Mouse (Mus musculus): ENCODE measurements around the gene Scpep1.
"Not testable (repeated sequence)": the region's sequence is repeated elsewhere in the genome, so short reads cannot be mapped to it uniquely, and the experiment has no call there.

Gene Scpep1

GRCm38 (mm10) chr11:88909388-88910036, 45.8 kb downstream of the Scpep1 start:
- peak; percentile 88 to 92 for DNase-seq

DNA sequence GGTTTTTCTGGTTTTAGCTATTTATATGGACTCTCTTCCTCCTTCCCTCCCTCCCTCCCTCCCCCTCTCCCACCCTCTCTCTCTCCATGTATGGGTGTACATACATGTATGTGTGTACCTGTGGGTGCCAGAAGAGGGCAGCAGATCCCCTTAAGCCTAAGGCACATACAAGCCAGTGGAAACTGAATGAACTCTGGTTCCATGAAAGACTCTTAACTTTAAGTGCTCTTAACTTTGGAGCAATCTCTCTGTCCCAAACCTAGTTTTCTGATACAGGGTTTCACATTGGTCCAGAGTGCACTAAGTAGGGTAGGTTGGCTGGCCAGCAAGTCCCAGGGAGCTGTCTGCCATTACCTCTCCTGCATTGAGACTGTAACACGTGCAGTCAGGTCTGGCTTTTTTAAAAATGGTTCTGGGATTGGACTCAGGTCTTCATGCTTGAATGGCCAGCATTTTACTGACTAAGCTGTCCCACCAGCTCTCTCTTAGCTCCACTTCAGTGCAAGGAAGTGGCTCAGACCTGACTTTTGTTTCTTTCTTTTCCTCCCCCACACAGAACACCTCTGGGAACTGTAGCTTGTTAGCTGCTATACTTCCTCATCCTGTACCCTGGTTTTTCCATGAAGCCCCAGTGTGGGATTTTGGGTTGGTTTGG, 46.6 kb downstream of the Scpep1 start:
- peak; percentile 88 to 89 for DNase-seq

- DNase-seq, result peak in 1 of 2 experiments; percentile 38
Observed at GRCm38 (mm10) chr11:88907886-88908285, 47.4 kb downstream of the Scpep1 start.

- DNase-seq, result peak; percentile 81 to 89
Observed at GRCm38 (mm10) chr11:88905621-88906020, 49.6 kb downstream of the Scpep1 start.

DNA sequence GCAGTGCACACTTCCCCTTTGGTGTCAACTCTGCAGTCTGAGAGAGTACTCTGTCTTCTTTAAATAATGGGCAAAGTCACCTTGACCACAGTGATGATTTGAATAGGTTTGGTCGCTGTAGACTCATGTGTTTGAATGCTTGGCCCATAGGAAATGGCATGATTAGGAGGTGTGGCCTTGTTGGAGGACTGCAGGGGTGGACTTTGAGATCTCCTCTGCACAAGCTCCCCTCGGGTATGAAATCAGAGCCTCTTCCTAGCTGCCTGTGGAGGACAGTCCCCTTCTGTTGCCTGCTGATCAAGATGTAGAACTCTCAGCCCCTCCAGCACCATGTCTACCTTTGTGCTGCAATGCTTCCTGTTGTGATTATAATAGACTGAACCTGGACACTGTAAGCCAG, 51.2 kb downstream of the Scpep1 start:
- DNase-seq, result peak in 1 of 2 experiments; percentile 33

- peak; percentile 54 to 63 for DNase-seq
Observed at GRCm38 (mm10) chr11:88902762-88903161, 52.5 kb downstream of the Scpep1 start.

GRCm38 (mm10) chr11:88901341-88901802, 53.9 kb downstream of the Scpep1 start:
- peak; percentile 64 to 75 for DNase-seq

GRCm38 (mm10) chr11:88899561-88899960, 55.7 kb downstream of the Scpep1 start:
- peak; percentile 42 for DNase-seq

DNA sequence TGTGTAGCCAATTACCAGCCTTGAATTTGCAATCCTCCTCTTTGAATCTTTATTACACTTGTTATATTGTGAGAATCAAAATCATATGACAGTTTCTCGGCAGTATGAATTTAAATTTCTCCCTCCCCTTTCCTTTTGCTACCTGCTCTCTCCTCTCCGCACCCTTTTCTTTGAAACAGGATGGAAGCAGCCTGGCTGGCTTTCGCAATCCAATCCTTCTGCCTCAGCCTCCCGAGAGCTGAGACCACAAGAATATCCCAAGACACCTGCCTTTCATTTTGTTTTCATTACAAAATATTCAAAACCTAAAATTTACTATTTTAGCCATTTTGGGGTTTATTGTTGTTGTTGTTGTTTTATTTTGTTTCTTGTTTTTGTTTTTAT, 56.9 kb downstream of the Scpep1 start:
- DNase-seq, result no peak

DNA sequence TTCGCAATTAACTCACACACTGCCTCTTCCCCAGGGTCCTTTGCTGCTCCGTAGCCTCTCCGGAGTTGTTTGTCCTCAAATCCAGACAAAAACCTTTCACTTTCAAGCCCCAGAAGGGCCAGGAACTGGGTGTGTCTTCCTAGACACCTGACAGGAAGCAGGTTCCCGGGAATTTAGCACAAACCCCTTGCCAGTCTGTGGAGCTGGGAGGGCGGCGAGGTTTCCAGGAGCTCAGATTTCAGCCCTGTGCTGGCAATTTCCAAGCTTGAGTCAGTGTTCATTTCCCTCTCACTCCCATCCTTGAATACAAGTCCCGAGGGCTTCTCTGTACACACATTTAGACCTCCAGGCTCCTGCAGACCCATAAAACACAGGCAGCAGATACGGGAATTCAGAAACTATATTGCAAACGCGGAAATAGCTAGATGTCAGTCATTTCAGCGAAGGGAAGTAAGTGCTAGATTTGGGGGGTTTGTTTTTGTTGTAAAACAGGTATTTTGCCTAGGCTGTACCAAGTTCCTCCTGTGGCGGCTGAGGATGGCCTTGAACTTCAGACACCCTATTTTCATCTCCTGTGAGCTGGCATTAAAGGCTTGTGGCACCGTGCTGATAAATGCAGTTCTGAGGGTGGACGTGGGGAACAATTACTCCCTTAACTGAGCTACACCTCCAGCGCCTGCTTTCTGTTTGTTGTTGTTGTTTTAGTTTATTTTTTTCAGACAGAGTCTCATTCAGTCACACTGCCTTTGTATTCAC, 57.5 kb downstream of the Scpep1 start:
- DNase-seq, result peak; percentile 54 to 59

GRCm38 (mm10) chr11:88895800-88896232, 59.4 kb downstream of the Scpep1 start:
- not testable (repeated sequence) for DNase-seq

GRCm38 (mm10) chr11:88895235-88895634, 60.0 kb downstream of the Scpep1 start:
- DNase-seq, result not testable (repeated sequence)

DNA sequence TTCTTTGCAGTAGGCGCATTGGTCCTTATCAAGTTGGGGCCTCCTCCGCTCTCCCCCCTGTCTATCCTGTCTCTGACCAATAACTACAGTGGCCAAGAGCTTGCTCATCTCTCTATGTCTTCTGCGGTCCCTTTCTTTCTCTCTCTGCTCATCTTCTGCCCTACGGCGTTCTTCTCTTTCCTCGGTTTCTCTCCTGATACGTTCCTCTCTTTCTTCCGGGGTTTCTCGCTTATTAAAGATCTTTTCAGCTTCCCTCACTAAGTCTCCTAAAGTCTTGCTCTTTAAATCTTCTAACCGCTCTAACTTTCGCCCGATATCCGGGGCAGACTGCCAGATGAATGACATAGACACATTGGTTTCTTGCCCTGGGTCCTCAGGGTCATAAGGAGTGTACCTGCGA, 61.0 kb downstream of the Scpep1 start:
- not testable (repeated sequence) for DNase-seq

DNA sequence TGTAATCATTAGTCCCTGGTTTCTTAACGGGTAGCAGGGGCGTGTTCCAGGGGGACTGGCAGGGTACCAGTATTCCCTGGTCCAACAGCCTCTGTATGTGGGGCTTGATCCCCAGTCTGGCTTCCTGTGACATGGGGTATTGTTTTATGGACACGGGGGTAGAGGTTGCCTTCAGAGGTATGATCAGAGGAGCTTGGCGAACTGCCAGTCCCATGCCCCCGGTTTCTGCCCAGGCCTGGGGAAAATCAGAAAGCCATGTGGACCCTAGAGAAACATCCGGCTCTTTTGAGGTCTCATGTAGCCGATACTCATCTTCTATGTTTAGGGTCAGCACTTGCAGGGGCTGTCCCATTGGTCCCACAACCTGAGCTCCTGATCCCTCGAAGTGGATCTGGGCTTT, 61.8 kb downstream of the Scpep1 start:
- DNase-seq, result not testable (repeated sequence)

- DNase-seq, result not testable (repeated sequence)
Observed at GRCm38 (mm10) chr11:88892789-88893188, 62.5 kb downstream of the Scpep1 start.

- DNase-seq, result peak in 1 of 2 experiments; percentile 46
Observed at GRCm38 (mm10) chr11:88891921-88892561, 63.2 kb downstream of the Scpep1 start.

GRCm38 (mm10) chr11:88891446-88891845, 63.8 kb downstream of the Scpep1 start:
- DNase-seq, result peak in 1 of 2 experiments; percentile 35

DNA sequence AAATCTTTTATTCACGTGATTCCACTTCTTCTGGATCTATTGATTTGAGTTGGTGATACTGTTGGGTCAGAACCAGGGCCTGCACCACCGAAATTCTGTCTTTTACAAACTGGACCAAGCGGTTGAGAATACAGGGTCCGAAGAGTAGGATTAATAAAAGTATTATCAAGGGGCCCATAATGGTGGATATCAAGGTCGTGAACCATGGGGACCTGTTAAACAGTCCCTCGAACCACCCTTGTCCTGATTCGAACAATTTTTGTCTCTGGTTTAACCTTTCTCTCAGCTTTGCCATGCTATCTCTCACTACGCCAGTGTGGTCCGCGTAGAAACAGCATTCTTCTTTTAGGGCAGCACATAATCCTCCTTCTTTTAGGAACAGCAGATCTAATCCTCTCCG, 64.4 kb downstream of the Scpep1 start:
- not testable (repeated sequence) for DNase-seq

DNA sequence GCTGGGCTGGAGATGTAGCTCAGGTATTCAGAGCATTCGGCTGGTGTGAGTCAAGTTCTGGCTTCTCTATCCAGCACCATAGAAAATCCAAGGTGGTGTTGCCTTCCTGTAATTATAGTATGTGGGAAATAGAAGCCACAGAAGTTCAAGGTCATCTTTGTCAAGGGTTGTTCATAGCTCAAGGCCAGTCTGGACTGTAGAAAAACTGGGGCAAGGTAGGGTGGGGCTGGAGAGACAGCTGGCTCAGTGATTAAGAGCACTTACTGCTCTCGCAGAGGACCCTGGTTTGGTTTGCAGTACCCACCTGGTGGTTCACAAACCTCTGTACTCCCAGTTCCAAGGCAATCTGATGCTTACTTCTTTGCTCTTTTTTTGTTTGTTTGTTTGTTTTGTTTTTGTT, 66.3 kb downstream of the Scpep1 start:
- no peak for DNase-seq

DNA sequence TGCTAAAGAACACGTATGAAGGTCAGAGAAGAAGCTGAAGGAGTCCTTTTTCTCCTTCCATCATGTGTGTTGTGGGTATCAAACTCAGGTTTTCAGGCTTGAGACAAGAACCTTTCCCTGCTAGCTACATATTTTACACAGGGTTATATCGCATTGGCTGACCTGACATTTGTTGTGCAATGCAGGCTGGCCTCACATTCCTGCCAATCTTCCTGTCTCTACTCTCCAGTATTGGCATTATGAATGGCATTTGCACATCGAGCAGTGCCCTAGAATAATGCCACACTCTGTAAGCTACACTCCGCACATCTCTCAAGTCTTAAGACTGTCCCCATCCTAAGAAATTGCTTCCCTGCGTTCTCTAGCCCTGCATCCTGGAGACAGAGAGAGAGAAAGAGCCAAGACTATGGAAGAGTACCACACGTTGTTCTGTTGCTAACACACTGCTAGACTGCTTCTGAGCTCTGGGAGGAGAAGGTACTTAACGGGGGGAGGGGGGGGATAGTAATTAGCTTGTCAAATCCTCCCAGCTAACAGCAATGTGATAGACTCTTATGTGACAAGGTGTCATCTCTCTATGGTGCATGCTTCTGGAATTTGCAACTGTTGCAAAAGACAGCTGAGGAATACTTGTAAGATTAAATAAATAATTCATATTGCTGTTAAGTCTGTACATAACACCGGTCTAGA, 70.7 kb downstream of the Scpep1 start:
- DNase-seq, result no peak

DNA sequence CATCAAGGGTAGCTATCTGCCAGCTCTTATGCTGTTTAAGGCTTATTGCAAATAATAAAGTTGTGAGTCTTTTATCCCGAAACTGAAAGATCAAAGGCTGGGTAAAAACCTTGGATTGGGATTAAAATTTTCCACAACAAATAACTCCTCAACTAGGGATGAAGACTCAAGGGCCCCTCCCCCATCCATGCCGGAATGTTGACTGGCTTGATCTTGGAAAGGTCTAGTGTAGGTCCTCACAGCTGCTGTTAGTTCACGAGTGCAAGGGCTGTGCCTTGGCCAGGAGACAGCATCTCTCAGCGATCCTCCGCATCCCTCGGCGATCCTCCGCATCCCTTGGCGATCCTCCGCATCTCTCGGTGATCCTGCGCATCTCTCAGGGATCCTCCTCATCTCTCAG, 77.3 kb downstream of the Scpep1 start:
- DNase-seq, result no peak

All from kidney, postnatal 36 days (tissue).